Mouse (Mus musculus) hindbrain, embryonic 16.5 days (tissue): ENCODE results near the gene Gimap7. TPM values are rescaled to one million over a fixed set of nuclear protein-coding genes. Genes with fewer than 3 reads are reported as not detected.
"Not testable (repeated sequence)": the region's sequence is repeated elsewhere in the genome, so short reads cannot be mapped to it uniquely, and the experiment has no call there.

Source experiments
- ATAC-seq: fragments of 200-750 bp; cut with Nextera tagmentation; 2 replicates; pipeline ENCODE4 v1.8.0; 2017; ENCODE audit warnings: moderate TSS enrichment, moderate library complexity
- H3K27ac ChIP-seq: fragments of 300-500 bp; sonication (generic); 2 replicates; pipeline ENCODE4 v1.5.1; 2014; ENCODE audit warnings: low read depth, mild to moderate bottlenecking, control low read depth, low read length, moderate library complexity
- H3K27me3 ChIP-seq: fragments of 300-500 bp; sonication (generic); replicated peaks from 2 replicates; pipeline ENCODE4 v1.6.1; 2014; ENCODE audit warnings: low read length; ENCODE audit not compliant: control insufficient read depth, insufficient read depth
- H3K36me3 ChIP-seq: fragments of 300-500 bp; sonication (generic); 2 replicates; pipeline ENCODE4 v1.6.1; 2014; ENCODE audit warnings: mild to moderate bottlenecking, low read length, moderate library complexity, mixed read lengths; ENCODE audit not compliant: control insufficient read depth, insufficient read depth
- H3K4me1 ChIP-seq: fragments of 300-500 bp; sonication (generic); 2 replicates; pipeline ENCODE4 v1.6.1; 2014; ENCODE audit warnings: low read depth, low read length; ENCODE audit not compliant: control insufficient read depth, insufficient read depth
- H3K4me2 ChIP-seq: fragments of 300-500 bp; sonication (generic); 2 replicates; pipeline ENCODE4 v1.6.1; 2014; ENCODE audit warnings: mild to moderate bottlenecking, low read length, control low read depth, moderate library complexity
- H3K4me3 ChIP-seq: fragments of 300-500 bp; sonication (generic); 2 replicates; pipeline ENCODE4 v1.5.1; 2014; ENCODE audit warnings: mild to moderate bottlenecking, low read length, control low read depth, moderate library complexity
- H3K9ac ChIP-seq: fragments of 300-500 bp; sonication (generic); 2 replicates; pipeline ENCODE4 v1.6.1; 2014; ENCODE audit warnings: low read depth, mild to moderate bottlenecking, control low read depth, low read length, moderate library complexity
- H3K9me3 ChIP-seq: fragments of 300-500 bp; sonication (generic); 2 replicates; pipeline ENCODE4 v1.6.1; 2014; ENCODE audit warnings: mild to moderate bottlenecking, low read length, moderate library complexity; ENCODE audit not compliant: control insufficient read depth
- WGBS: fragments of 180-500 bp; shearing (Covaris S2); extraction: QIAGEN DNeasy Blood & Tissue Kit; methylation state at CpG from one replicate; pipeline ENCODE4 v1.1.7; 2014; 5-methylcytosine and 5-hydroxymethylcytosine counted together
- polyA plus RNA-seq: library from polyadenylated mRNA; unstranded; fragments of >200 nt; fragmentation: Nextera tagmentation; extraction: Ambion mirVana; gene quantifications from 2 replicates; pipeline ENCODE4 v1.2.1, GENCODE M21; 2015

The Gimap7 gene
- polyA plus RNA-seq, 1 experiment from 2014 or later, result not detected

GRCm38 (mm10) chr6:48679701-48680100, 38.7 kb upstream of the Gimap7 start:
- Histone ChIP-seq H3K36me3 (no peaks in the 10 kb centered on the region), H3K27me3 (no peaks in the 10 kb centered on the region), H3K4me3 (no peak overlapping the region), H3K4me2 (no peak overlapping the region), H3K9ac (no peak overlapping the region), H3K9me3 (no peaks in the 10 kb centered on the region), H3K4me1 (no peaks in the 10 kb centered on the region), H3K27ac (no peak overlapping the region)
- no peak for ATAC-seq
- 87% methylated on average over 6 of the region's 6 CpGs for WGBS

GRCm38 (mm10) chr6:48680421-48680820, 38.0 kb upstream of the Gimap7 start:
- Histone ChIP-seq H3K9ac (no peak overlapping the region), H3K4me1 (no peaks in the 10 kb centered on the region), H3K27me3 (no peaks in the 10 kb centered on the region), H3K36me3 (no peaks in the 10 kb centered on the region), H3K27ac (no peak overlapping the region), H3K9me3 (no peaks in the 10 kb centered on the region), H3K4me3 (no peak overlapping the region), H3K4me2 (no peak overlapping the region)
- WGBS, result 82% methylated on average over 5 of the region's 5 CpGs
- ATAC-seq, result no peak

GRCm38 (mm10) chr6:48681472-48682090, 36.8 kb upstream of the Gimap7 start:
- no peaks in the 10 kb centered on the region for H3K9me3 ChIP-seq
- no peak overlapping the region for H3K9ac ChIP-seq
- H3K4me3 ChIP-seq, result no peak overlapping the region
- WGBS, result 74% methylated on average over 3 of the region's 3 CpGs
- no peak overlapping the region for H3K4me2 ChIP-seq
- H3K27ac ChIP-seq, result no peak overlapping the region
- no peaks in the 10 kb centered on the region for H3K4me1 ChIP-seq
- no peaks in the 10 kb centered on the region for H3K36me3 ChIP-seq
- no peak for ATAC-seq
- no peaks in the 10 kb centered on the region for H3K27me3 ChIP-seq

GRCm38 (mm10) chr6:48682271-48682670, 36.1 kb upstream of the Gimap7 start:
- no peak for ATAC-seq
- WGBS, result 81% methylated on average over 4 of the region's 4 CpGs
- no peak overlapping the region for H3K27ac ChIP-seq
- no peak overlapping the region for H3K4me2 ChIP-seq
- no peak overlapping the region for H3K9ac ChIP-seq
- H3K4me3 ChIP-seq, result no peak overlapping the region
- H3K9me3 ChIP-seq, result no peaks in the 10 kb centered on the region
- no peaks in the 10 kb centered on the region for H3K27me3 ChIP-seq
- H3K4me1 ChIP-seq, result no peaks in the 10 kb centered on the region
- H3K36me3 ChIP-seq, result no peaks in the 10 kb centered on the region

- H3K27ac ChIP-seq, H3K4me3 ChIP-seq, ATAC-seq, H3K27me3 ChIP-seq, H3K9ac ChIP-seq, H3K9me3 ChIP-seq, H3K4me2 ChIP-seq, H3K36me3 ChIP-seq, H3K4me1 ChIP-seq: not testable (repeated sequence)
- WGBS, result 98% methylated on average over 3 of the region's 4 CpGs
Observed at GRCm38 (mm10) chr6:48683263-48683821, 35.1 kb upstream of the Gimap7 start.

GRCm38 (mm10) chr6:48684319-48684718, 34.1 kb upstream of the Gimap7 start, which contains the start of gene Gimap4:
TSS of gene Gimap4 (plus strand) at chr6:48684549.
- no peaks in the 10 kb centered on the region for H3K9me3 ChIP-seq
- WGBS, result 76% methylated on average over 5 of the region's 5 CpGs
- ATAC-seq, result no peak
- H3K4me2 ChIP-seq, result no peak within 1 kb of the TSS
- H3K27me3 ChIP-seq, result no peaks in the 10 kb centered on the region
- H3K36me3 ChIP-seq, result no peaks in the 10 kb centered on the region
- H3K27ac ChIP-seq, result no peak within 1 kb of the TSS
- H3K4me1 ChIP-seq, result no peaks in the 10 kb centered on the region
- no peak within 1 kb of the TSS for H3K9ac ChIP-seq
- H3K4me3 ChIP-seq, result no peak within 1 kb of the TSS

GRCm38 (mm10) chr6:48684806-48685205, 33.6 kb upstream of the Gimap7 start:
- H3K4me1 ChIP-seq, result no peaks in the 10 kb centered on the region
- 65% methylated on average over 4 of the region's 4 CpGs for WGBS
- H3K4me3 ChIP-seq, result no peak overlapping the region
- ATAC-seq, result no peak
- H3K9me3 ChIP-seq, result no peaks in the 10 kb centered on the region
- H3K27me3 ChIP-seq, result no peaks in the 10 kb centered on the region
- H3K9ac ChIP-seq, result no peak overlapping the region
- no peak overlapping the region for H3K27ac ChIP-seq
- H3K36me3 ChIP-seq, result no peaks in the 10 kb centered on the region
- no peak overlapping the region for H3K4me2 ChIP-seq

- Histone ChIP-seq H3K9ac (no peak overlapping the region), H3K4me1 (no peaks in the 10 kb centered on the region), H3K9me3 (no peaks in the 10 kb centered on the region), H3K4me3 (no peak overlapping the region), H3K4me2 (no peak overlapping the region), H3K27ac (no peak overlapping the region), H3K36me3 (no peaks in the 10 kb centered on the region), H3K27me3 (no peaks in the 10 kb centered on the region)
- WGBS, result 94% methylated on average over 2 of the region's 2 CpGs
- ATAC-seq, result no peak
Observed at GRCm38 (mm10) chr6:48685251-48685650, 33.2 kb upstream of the Gimap7 start.

- H3K27me3 ChIP-seq, result no peaks in the 10 kb centered on the region
- H3K4me2 ChIP-seq, result no peak overlapping the region
- no peaks in the 10 kb centered on the region for H3K9me3 ChIP-seq
- ATAC-seq, result no peak
- no peaks in the 10 kb centered on the region for H3K4me1 ChIP-seq
- no peak overlapping the region for H3K4me3 ChIP-seq
- WGBS, result 83% methylated on average over 7 of the region's 7 CpGs
- no peak overlapping the region for H3K27ac ChIP-seq
- H3K36me3 ChIP-seq, result no peaks in the 10 kb centered on the region
- no peak overlapping the region for H3K9ac ChIP-seq
Observed at GRCm38 (mm10) chr6:48685694-48686665, 32.4 kb upstream of the Gimap7 start.
